Mouse (Mus musculus) kidney, embryonic 15.5 days (tissue): ENCODE results near the gene Gm14214. TPM values are rescaled to one million over a fixed set of nuclear protein-coding genes. Genes with fewer than 3 reads are reported as not detected.

Experiments
- ATAC-seq: fragments of 200-750 bp; cut with Nextera tagmentation; replicated peaks from 2 replicates; pipeline ENCODE4 v1.8.0; 2017; ENCODE audit warnings: moderate TSS enrichment; ENCODE audit not compliant: low FRiP score
- H3K27ac ChIP-seq: fragments of 300-500 bp; sonication (generic); 2 replicates; pipeline ENCODE4 v1.5.1; 2015; ENCODE audit warnings: mild to moderate bottlenecking, inconsistent platforms
- H3K27me3 ChIP-seq: fragments of 300-500 bp; sonication (generic); 2 replicates; pipeline ENCODE4 v1.6.1; 2015; ENCODE audit warnings: inconsistent platforms
- H3K36me3 ChIP-seq: fragments of 300-500 bp; sonication (generic); 2 replicates; pipeline ENCODE4 v1.6.1; 2015; ENCODE audit warnings: inconsistent platforms
- H3K4me1 ChIP-seq: fragments of 300-500 bp; sonication (generic); 2 replicates; pipeline ENCODE4 v1.6.1; 2015; ENCODE audit warnings: inconsistent platforms
- H3K4me2 ChIP-seq: fragments of 300-500 bp; sonication (generic); 2 replicates; pipeline ENCODE4 v1.6.1; 2015; ENCODE audit warnings: moderate library complexity, mild to moderate bottlenecking, inconsistent platforms
- H3K4me3 ChIP-seq: fragments of 300-500 bp; sonication (generic); replicated peaks from 2 replicates; pipeline ENCODE4 v1.5.1; 2015; ENCODE audit warnings: mild to moderate bottlenecking, inconsistent platforms
- H3K9ac ChIP-seq: fragments of 300-500 bp; sonication (generic); 2 replicates; pipeline ENCODE4 v1.6.1; 2015; ENCODE audit warnings: mild to moderate bottlenecking, inconsistent platforms
- H3K9me3 ChIP-seq: fragments of 300-500 bp; sonication (generic); replicated peaks from 2 replicates; pipeline ENCODE4 v1.6.1; 2016; ENCODE audit warnings: inconsistent platforms
- WGBS: fragments of 180-500 bp; shearing (Covaris S2); methylation state at CpG from one replicate; pipeline ENCODE4 v1.1.7; 2015; ENCODE audit warnings: mixed read lengths; 5-methylcytosine and 5-hydroxymethylcytosine counted together
- polyA plus RNA-seq: library from polyadenylated mRNA; unstranded; fragments of >200 nt; fragmentation: Nextera tagmentation; extraction: Ambion mirVana; gene quantifications from 2 replicates; pipeline ENCODE4 v1.2.1, GENCODE M21; 2015

Gm14214 gene
- polyA plus RNA-seq, 1 experiment from 2014 or later = not detected

GRCm38 (mm10) chr2:154790656-154791483, 21.0 kb upstream of the Gm14214 start, which contains the start of the genes Raly and a:
Gene Raly (plus strand): TSS chr2:154791096.
Gene a (plus strand): TSS chr2:154791402.
- Histone ChIP-seq H3K9me3 (no peaks in the 10 kb centered on the region), H3K4me3 (peak within 1 kb of the TSS; percentile 96), H3K4me2 (peak within 1 kb of the TSS; percentile 62), H3K36me3 (no peaks in the 10 kb centered on the region), H3K27me3 (peaks cover 3% of the 10 kb centered on the region; the same call in 1 of the 2 replicates), H3K9ac (peak within 1 kb of the TSS; percentile 96), H3K27ac (peak within 1 kb of the TSS; percentile 99), H3K4me1 (peaks cover 36% of the 10 kb centered on the region)
- ATAC-seq = peak; percentile 97
- under 1% methylated on average over 83 of the region's 89 CpGs for WGBS

DNA sequence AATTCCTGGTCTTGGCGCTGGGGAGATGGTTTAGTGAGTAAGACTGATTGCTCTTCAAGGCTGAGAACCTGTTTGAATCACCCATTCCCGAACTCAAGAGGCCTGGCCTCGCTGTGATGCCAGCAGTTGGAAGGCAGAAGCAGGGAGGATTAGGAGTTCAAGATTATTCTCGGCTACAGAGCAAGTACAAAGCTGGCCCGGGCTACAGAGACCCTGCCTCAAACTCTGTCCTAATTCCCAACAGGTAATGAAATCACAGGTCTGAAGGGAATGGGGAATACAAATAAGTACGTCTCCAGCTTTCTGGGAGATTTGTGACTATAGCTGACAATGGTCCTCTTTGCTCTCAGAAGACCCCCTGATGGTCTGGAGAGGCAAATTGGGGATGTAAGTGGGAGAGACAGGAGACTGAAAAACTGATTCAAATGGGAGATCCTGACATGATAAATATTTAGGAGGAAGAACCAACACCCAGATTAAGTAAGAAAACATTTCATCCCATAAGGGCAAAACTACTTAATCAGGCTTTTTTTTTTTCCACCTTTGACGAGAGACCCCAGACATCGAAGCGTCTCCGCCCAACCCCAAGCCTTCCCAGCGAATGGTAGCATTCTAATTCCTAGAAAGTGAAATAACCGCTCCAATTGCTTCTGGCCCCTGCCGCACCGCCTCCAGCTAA, 20.3 kb upstream of the Gm14214 start:
- Histone ChIP-seq H3K4me2 (peak overlapping the region; percentile 62), H3K36me3 (no peaks in the 10 kb centered on the region), H3K9ac (peak overlapping the region; percentile 12; the same call in 1 of the 2 replicates), H3K4me3 (peak overlapping the region; percentile 96), H3K9me3 (no peaks in the 10 kb centered on the region), H3K4me1 (peaks cover 38% of the 10 kb centered on the region), H3K27me3 (peaks cover 8% of the 10 kb centered on the region; the same call in 1 of the 2 replicates), H3K27ac (peak overlapping the region; percentile 99)
- 7% methylated on average over 14 of the region's 14 CpGs for WGBS
- no peak for ATAC-seq

DNA sequence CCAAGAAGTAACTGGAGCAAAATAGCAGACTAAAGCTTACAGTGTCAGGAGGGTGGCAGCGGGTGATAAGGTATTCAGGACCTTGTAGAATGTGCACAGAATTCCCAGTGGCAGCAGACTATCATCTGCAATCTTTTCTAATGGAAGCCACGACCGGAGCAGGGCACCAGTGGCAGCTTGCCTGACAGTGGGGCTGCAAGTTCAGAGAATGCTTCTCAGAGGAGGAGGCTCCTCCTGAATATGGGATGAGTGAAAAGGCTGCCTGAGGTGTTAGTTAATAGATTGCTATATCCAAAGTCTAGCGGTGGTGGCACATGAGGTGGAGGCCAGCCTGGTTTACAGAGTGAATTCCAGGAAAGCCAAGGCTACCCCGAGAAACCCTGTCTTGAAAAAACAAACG, 19.6 kb upstream of the Gm14214 start:
- Histone ChIP-seq H3K9ac (no peak overlapping the region), H3K4me1 (peaks cover 33% of the 10 kb centered on the region), H3K27ac (no peak overlapping the region), H3K36me3 (no peaks in the 10 kb centered on the region), H3K4me3 (no peak overlapping the region), H3K4me2 (no peak overlapping the region), H3K9me3 (no peaks in the 10 kb centered on the region), H3K27me3 (peaks cover 11% of the 10 kb centered on the region)
- no peak for ATAC-seq
- 68% methylated on average over 6 of the region's 6 CpGs for WGBS

DNA sequence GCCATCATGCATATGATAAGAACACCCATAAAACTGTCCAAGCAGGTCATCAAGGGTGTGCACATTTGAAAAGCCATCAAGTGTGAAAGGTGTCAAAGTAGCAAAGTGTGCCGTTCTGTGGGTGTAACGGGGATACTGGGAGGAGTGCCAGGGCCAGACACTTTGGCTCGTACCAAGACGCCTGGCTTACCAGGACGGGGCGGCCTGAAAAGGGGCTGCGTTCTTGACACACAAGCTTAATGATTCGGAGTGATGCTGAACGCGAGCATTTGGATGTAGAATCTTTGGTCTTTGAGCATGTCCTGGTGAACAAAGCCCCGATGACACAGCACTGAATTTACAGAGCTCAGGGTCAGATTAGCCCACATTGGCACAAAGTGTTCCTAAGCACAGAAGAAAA, 16.9 kb upstream of the Gm14214 start:
- Histone ChIP-seq H3K27ac (no peak overlapping the region), H3K9ac (no peak overlapping the region), H3K4me3 (no peak overlapping the region), H3K4me1 (peaks cover 24% of the 10 kb centered on the region), H3K36me3 (no peaks in the 10 kb centered on the region), H3K27me3 (peaks cover 20% of the 10 kb centered on the region), H3K9me3 (no peaks in the 10 kb centered on the region), H3K4me2 (no peak overlapping the region)
- no peak for ATAC-seq
- 64% methylated on average over 11 of the region's 11 CpGs for WGBS

DNA sequence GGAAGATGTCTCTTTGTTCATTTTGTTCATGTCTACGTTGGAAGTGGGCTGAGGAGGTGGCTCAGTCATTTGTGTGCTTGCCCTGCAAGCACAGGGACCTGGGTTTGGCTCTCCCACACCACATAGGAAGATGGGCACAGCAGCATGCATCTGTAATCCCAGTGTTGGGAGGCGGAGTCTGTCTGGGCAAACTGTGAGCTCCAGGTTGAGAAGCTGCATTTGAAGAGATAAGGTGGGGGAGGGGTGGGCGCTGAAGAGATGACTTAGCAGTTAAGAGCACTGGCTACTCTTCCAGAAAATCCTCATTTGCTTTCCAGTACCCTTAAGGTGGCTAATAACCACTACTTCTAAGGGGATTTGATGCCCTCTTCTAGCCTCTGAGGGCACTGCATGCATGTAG, 16.4 kb upstream of the Gm14214 start:
- no peak overlapping the region for H3K4me3 ChIP-seq
- 55% methylated on average over 3 of the region's 3 CpGs for WGBS
- H3K9me3 ChIP-seq = no peaks in the 10 kb centered on the region
- no peak overlapping the region for H3K27ac ChIP-seq
- no peak overlapping the region for H3K9ac ChIP-seq
- peaks cover 24% of the 10 kb centered on the region for H3K4me1 ChIP-seq
- no peak for ATAC-seq
- no peaks in the 10 kb centered on the region for H3K36me3 ChIP-seq
- peaks cover 20% of the 10 kb centered on the region for H3K27me3 ChIP-seq
- H3K4me2 ChIP-seq = no peak overlapping the region

DNA sequence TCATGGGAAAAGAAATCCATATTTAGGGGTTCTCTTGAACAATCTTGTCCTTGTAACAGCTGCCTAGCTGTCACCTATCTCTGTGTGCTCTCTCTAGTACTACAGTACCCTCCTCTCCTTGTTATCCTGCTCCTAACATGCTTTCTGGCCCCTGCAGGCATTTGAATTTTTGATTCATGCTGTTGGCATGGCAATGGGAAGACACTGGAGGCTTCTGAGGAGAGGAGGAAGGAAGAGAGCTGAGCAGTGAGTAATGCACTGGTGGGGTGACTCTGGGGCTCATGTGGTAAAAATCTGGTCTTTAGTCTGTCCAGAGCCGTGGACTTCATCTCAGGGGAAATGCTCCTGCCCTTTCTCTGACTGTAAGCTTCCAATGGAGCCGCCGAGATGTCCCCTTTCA, 15.5 kb upstream of the Gm14214 start:
- Histone ChIP-seq H3K9ac (no peak overlapping the region), H3K4me3 (no peak overlapping the region), H3K27ac (no peak overlapping the region), H3K4me1 (peaks cover 28% of the 10 kb centered on the region), H3K27me3 (peaks cover 20% of the 10 kb centered on the region), H3K9me3 (no peaks in the 10 kb centered on the region), H3K4me2 (no peak overlapping the region), H3K36me3 (no peaks in the 10 kb centered on the region)
- WGBS = 66% methylated on average over 3 of the region's 3 CpGs
- no peak for ATAC-seq

- ATAC-seq = no peak
- H3K27me3 ChIP-seq = peaks cover 17% of the 10 kb centered on the region
- H3K9ac ChIP-seq = no peak overlapping the region
- no peaks in the 10 kb centered on the region for H3K9me3 ChIP-seq
- 47% methylated on average over 17 of the region's 17 CpGs for whole genome bisulfite sequencing
- H3K27ac ChIP-seq = no peak overlapping the region
- peaks cover 21% of the 10 kb centered on the region for H3K4me1 ChIP-seq
- H3K4me2 ChIP-seq = peak overlapping the region; percentile 19; the same call in 1 of the 2 replicates
- H3K36me3 ChIP-seq = no peaks in the 10 kb centered on the region
- no peak overlapping the region for H3K4me3 ChIP-seq
Observed at GRCm38 (mm10) chr2:154782856-154783650, 13.2 kb upstream of the Gm14214 start.

GRCm38 (mm10) chr2:154782361-154782760, 12.5 kb upstream of the Gm14214 start:
- Histone ChIP-seq H3K9me3 (no peaks in the 10 kb centered on the region), H3K36me3 (no peaks in the 10 kb centered on the region), H3K9ac (no peak overlapping the region), H3K27me3 (peaks cover 17% of the 10 kb centered on the region), H3K27ac (no peak overlapping the region), H3K4me3 (no peak overlapping the region), H3K4me2 (no peak overlapping the region), H3K4me1 (peaks cover 21% of the 10 kb centered on the region)
- WGBS = 63% methylated on average over 4 of the region's 4 CpGs
- ATAC-seq = no peak

- no peak for ATAC-seq
- Histone ChIP-seq H3K27me3 (peaks cover 12% of the 10 kb centered on the region; the same call in 1 of the 2 replicates), H3K9me3 (no peaks in the 10 kb centered on the region), H3K4me2 (no peak overlapping the region), H3K27ac (no peak overlapping the region), H3K4me3 (no peak overlapping the region), H3K9ac (no peak overlapping the region), H3K36me3 (no peaks in the 10 kb centered on the region), H3K4me1 (peaks cover 14% of the 10 kb centered on the region)
- WGBS = 56% methylated on average over 3 of the region's 3 CpGs
Observed at GRCm38 (mm10) chr2:154779648-154780047, 9.8 kb upstream of the Gm14214 start.

GRCm38 (mm10) chr2:154776496-154776895, 6.7 kb upstream of the Gm14214 start:
- peaks cover 3% of the 10 kb centered on the region; the same call in 1 of the 2 replicates for H3K4me1 ChIP-seq
- no peak overlapping the region for H3K4me3 ChIP-seq
- H3K36me3 ChIP-seq = no peaks in the 10 kb centered on the region
- ATAC-seq = no peak
- H3K27me3 ChIP-seq = no peaks in the 10 kb centered on the region
- H3K9ac ChIP-seq = no peak overlapping the region
- 69% methylated on average over 7 of the region's 7 CpGs for WGBS
- H3K4me2 ChIP-seq = no peak overlapping the region
- H3K27ac ChIP-seq = no peak overlapping the region
- H3K9me3 ChIP-seq = no peaks in the 10 kb centered on the region

- WGBS = 83% methylated on average over 1 of the region's 1 CpGs
- Histone ChIP-seq H3K36me3 (no peaks in the 10 kb centered on the region), H3K4me1 (no peaks in the 10 kb centered on the region), H3K27me3 (no peaks in the 10 kb centered on the region), H3K27ac (no peak overlapping the region), H3K9me3 (no peaks in the 10 kb centered on the region), H3K4me3 (no peak overlapping the region), H3K4me2 (no peak overlapping the region), H3K9ac (no peak overlapping the region)
- ATAC-seq = no peak
Observed at GRCm38 (mm10) chr2:154774032-154774431, 4.2 kb upstream of the Gm14214 start.
